Mouse (Mus musculus): ENCODE results near the gene Grk3.

DNA sequence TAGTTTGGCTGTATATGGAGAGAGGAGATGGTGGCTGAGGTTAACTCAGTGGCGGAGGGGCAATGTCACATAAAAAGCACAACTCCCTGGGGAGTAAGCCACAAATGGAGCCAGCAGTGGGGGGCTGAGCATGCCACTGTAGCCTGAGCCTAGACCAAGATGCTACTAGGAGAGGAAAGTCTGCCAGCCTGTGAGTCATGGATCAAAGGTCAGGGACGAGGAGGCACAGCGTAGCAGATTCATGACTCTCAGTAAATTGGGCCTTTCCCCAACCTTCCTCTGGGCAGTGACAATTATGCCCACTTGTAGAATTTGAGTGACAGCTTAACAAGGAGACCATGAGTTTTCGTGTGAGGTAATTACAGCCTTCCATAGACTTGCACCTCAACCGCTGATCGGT lies 33.7 kb downstream of the Grk3 start:
- TF ChIP-seq CTCF (IDR thresholded peaks at IDR 0.05; ENCODE audit: low read depth) (no peak), EP300 (IDR thresholded peaks at IDR 0.05; ENCODE audit: low read depth) (no peak)

Data from liver, embryonic 14.5 days (tissue).